Mouse (Mus musculus): Measurements from ENCODE around the gene Fitm1.

Gene Fitm1

DNA sequence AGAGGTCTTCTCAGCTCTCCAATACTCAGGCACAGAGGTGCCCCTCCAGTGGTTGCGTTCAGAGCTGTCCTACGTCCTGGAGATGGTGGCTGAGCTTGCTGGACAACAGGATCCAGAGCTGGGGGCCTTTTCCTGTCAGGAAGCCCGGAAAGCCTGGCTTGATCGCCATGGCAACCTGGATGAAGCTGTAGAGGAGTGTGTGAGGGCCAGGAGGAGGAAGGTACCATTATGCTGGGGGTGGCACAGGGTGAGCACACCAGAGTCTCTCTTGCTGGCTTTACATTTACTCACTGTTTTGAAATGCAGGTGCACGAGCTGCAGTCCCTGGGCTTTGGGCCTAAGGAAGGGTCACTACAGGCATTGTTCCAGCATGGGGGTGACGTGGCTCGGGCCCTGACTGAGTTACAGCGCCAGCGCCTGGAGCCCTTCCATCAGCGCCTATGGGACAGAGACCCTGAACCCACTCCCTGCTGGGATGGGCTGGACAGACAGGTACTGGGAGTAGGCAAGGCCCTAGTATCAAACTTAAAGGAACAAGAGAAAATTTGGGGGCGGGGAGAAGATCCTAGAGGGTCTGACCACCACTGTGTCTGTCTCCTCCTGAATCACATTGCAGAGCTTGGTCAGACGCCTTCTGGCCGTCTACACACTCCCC, 20.7 kb downstream of the Fitm1 start:
- no peak for DNase-seq (ENCODE audit: low spot score in 2 of 2)

GRCm38 (mm10) chr14:55598521-55599390, 23.3 kb downstream of the Fitm1 start:
- no peak for DNase-seq (ENCODE audit: low spot score in 2 of 2)

DNA sequence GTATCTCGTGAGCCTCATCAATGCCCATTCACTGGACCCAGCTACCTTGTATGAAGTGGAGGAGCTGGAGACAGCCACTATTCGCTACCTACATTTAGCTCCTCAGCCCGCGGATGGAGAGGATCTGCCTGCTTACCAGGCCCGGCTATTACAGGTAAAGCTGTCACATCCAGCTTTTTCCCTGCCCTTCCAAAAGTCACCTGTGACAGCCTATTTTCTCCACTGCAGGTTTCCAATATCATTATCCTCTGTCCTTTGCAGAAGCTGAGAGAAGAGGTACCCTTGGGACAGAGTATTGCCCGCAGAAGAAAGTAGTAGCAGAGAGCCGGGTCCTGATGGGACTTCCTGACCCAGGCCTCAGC, 27.8 kb downstream of the Fitm1 start, which contains the start of gene Irf9:
Gene Irf9 (plus strand): TSS at position 301 of the 362 bp plus-strand sequence.
- no peak for DNase-seq (ENCODE audit: low spot score in 2 of 2)

- DNase-seq (ENCODE audit: low spot score in 2 of 2): peak; percentile 85 to 91
These were observed 28.5 kb downstream of the Fitm1 start for GRCm38 (mm10) chr14:55603633-55604576.

DNA sequence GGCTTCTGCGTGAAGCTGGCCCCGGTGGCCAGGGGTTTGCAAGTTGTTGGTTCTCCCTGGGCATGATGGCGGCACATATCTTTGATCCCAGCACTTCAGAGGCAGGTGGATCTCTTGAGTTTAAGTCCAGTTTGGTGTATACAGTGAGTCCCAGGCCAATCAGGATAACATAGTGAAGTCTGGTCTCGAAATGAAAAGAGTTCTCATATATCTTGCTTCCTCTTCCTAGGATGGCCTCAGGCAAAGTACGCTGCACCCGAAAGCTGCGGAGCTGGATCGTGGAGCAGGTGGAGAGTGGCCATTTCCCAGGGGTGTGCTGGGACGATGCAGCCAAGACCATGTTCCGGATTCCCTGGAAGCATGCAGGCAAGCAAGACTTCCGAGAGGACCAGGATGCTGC, 29.4 kb downstream of the Fitm1 start:
- no peak for DNase-seq (ENCODE audit: low spot score in 2 of 2)

DNA sequence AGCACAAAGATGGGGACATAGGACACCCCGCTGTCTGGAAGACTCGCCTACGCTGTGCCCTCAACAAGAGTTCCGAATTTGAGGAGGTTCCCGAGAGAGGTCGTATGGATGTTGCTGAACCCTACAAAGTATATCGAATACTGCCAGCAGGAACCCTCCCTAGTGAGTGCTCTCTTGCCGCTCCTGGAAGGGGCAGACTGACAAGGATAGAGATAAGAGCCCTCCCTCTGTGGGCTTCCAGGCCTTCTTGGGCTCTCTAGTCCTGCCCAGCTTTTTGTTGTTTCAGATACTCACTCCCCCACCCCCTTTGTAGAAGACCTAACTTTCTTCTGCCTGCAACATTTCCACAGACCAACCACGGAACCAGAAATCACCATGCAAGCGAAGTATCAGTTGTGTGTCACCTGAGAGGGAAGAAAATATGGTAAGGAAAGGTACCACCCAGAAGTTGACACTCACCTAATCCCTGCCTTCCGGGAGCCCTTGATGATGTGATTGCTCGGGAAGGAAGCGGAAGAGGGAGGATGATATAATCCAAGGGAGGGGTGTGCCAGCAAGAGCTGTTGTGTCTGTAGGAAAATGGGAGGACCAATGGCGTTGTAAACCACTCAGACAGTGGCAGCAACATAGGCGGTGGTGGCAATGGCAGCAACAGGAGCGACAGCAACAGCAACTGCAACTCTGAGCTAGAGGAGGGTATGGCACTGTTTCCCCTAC, 30.5 kb downstream of the Fitm1 start:
- DNase-seq (ENCODE audit: low spot score in 2 of 2): no peak

DNA sequence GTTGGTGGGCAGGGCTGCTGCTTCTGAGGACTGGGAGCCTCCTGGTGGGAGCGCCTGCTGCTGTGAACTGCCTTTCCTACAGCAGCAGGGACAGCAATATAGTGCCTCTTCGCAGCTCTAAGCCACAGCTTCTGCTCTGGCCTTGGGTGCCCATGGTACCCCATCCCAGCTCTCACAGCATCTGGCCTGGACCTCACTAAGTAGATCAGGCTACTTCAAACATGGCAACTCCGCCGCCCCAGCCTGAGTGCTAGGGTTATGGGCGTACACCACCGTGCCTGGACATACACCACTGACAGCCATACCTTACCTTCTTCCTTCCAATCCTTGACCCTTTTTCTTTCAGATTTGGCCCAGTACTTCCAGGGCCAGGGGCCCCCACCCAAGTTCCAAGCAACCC, 32.9 kb downstream of the Fitm1 start:
- no peak for DNase-seq (ENCODE audit: low spot score in 2 of 2)

GRCm38 (mm10) chr14:55613346-55613745, 37.9 kb downstream of the Fitm1 start:
- no peak for DNase-seq (ENCODE audit: low spot score in 2 of 2)

GRCm38 (mm10) chr14:55614565-55615178, 39.3 kb downstream of the Fitm1 start:
- DNase-seq (ENCODE audit: low spot score in 2 of 2): no peak

DNA sequence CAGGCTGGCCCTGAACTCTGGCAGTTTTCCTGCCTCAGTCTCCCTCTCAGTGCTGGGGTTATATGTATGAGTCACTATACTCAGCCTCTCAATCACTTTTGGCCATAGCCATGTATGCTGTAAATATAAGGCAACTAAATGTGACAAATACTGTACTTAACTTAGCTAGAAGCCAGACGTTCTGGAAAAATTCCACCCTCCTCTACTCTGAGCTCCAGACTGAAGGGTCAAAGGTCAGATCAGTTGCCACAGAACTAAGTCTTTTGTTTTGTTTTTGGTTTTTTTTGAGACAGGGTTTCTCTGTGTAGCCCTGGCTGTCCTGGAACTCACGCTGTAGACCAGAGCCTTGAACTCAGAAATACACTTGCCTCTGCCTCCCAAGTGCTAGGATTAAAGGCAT, 40.5 kb downstream of the Fitm1 start:
- no peak for DNase-seq (ENCODE audit: low spot score in 2 of 2)

DNA sequence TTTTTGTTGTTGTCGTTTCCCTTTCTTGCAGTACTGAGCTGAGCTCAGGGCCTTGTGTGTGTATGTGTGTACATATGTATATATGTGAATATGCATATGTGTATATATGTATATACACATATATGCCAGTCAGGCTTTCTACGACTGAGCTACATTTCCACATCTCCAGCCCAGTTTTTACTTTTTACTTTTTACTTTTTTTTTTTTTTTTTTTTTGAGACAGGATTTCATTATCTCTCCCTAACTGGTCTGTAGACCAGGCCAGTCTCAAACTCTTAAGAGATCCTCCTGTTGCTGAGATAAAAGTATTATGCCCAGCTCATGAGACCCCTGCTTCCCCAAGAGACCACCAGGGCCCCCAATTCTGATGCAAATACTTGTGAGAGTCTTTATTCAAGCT, 41.4 kb downstream of the Fitm1 start:
- no peak for DNase-seq (ENCODE audit: low spot score in 2 of 2)

- no peak for DNase-seq (ENCODE audit: low spot score in 2 of 2)
These were observed 42.4 kb downstream of the Fitm1 start, which contains the start of gene Rec8 for GRCm38 (mm10) chr14:55617822-55618221. Rec8 (plus strand) TSS chr14:55618037.

- no peak for DNase-seq (ENCODE audit: low spot score in 2 of 2)
These were observed 43.2 kb downstream of the Fitm1 start for GRCm38 (mm10) chr14:55618486-55619195.
